Mouse (Mus musculus): ENCODE results near the gene Dlgap4.

DNA sequence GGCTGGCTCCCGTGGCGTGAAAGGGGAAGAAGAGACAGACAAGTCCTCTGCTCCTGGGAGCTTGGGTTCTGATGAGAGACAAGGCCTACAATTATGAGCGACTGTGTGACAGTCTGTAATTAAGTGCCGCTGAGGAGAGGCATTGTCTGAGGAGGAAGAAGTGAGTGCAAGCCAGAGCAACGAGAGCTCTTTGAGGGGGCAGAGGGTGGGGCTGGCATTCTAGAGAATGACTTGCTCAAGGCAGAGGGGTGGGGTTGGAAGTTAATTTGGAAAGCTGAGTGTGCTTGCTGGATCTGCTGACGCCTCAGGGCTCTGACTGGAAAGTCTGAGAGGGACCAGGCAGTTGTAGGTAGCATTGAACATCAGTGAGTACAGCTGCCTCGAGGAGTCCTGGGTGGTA lies 112.8 kb downstream of the Dlgap4 start:
- TF ChIP-seq POLR2A (IDR thresholded peaks at IDR 0.05; ENCODE audit: borderline replicate concordance, low read depth, low read length) (no peak), CTCF (IDR thresholded peaks at IDR 0.05; ENCODE audit: low read depth, low read length) (no peak)
